Mouse (Mus musculus) cerebellum, adult 2 months (tissue): ENCODE measurements at regions not wholly inside any gene's neighbourhood (a gene's known extent, or its start where the extent isn't known, plus 50 kb on each side); places are given as distances from the start of the nearest gene placed in this dataset.

Source experiments
- DNase-seq, 2 experiments: peaks; one replicate each; pipeline ENCODE4 v3.0.0; 2021
- H3K27ac ChIP-seq: fragments of 200-500 bp; 2 replicates; pipeline ENCODE4 v1.5.1; 2012; ENCODE audit warnings: low read length, control low read depth, inconsistent platforms; ENCODE audit not compliant: insufficient read depth
- H3K27me3 ChIP-seq: fragments of 200-500 bp; 2 replicates; pipeline ENCODE4 v1.6.1; 2012; ENCODE audit warnings: inconsistent platforms, mild to moderate bottlenecking, low read length, moderate library complexity; ENCODE audit not compliant: control insufficient read depth, insufficient read depth
- H3K4me1 ChIP-seq: fragments of 200-500 bp; 2 replicates; pipeline ENCODE4 v1.6.1; 2011; ENCODE audit warnings: low read length; ENCODE audit not compliant: control insufficient read depth, insufficient read depth
- H3K4me3 ChIP-seq: fragments of 200-500 bp; replicated peaks from 2 replicates; pipeline ENCODE3; 2011; ENCODE audit warnings: mild to moderate bottlenecking, low read depth, low read length, control low read depth; ENCODE audit not compliant: insufficient read depth
- CTCF ChIP-seq: fragments of 200-500 bp; IDR thresholded peaks from 2 replicates; pipeline ENCODE4 v1.5.1; 2011; ENCODE audit warnings: low read depth, mild to moderate bottlenecking, control low read depth, low read length, moderate library complexity, borderline replicate concordance; ENCODE audit not compliant: insufficient read depth
- POLR2A ChIP-seq: fragments of 200-500 bp; IDR thresholded peaks from 2 replicates; pipeline ENCODE4 v1.6.1; 2011; ENCODE audit warnings: low read length, control low read depth, borderline replicate concordance; ENCODE audit not compliant: insufficient read depth
- WGBS: fragments of 180-500 bp; shearing (Covaris S2); methylation state at CpG from one replicate; pipeline ENCODE4 v1.1.7; 2018; 5-methylcytosine and 5-hydroxymethylcytosine counted together

DNA sequence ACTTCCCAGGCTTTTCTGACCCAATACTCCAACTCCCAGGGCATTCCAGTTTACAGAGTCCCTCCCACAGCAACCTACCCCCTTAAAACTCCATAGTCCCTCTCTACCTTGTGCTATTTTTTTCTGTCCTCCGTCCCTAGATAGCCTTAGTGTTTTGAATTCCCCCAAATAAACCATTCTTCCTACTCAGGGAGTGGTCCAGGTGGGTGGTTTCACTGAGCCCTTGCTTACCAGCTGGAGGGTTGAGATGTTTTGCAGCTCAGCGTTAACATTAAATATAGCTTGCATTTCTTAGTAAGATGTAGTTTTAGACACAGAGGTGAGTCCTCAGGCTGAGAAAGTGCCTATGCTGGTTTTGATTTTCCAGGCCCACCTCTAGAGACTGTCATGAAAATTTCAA is 313.0 kb downstream of the Bmper start:
- Histone ChIP-seq H3K27ac (no peak overlapping the region), H3K27me3 (no peaks in the 10 kb centered on the region), H3K4me1 (no peaks in the 10 kb centered on the region), H3K4me3 (no peak overlapping the region)
- WGBS, result 85% methylated on average over 2 of the region's 2 CpGs
- no peak for TF ChIP-seq POLR2A
- no peak for TF ChIP-seq CTCF
- DNase-seq, result no peak

DNA sequence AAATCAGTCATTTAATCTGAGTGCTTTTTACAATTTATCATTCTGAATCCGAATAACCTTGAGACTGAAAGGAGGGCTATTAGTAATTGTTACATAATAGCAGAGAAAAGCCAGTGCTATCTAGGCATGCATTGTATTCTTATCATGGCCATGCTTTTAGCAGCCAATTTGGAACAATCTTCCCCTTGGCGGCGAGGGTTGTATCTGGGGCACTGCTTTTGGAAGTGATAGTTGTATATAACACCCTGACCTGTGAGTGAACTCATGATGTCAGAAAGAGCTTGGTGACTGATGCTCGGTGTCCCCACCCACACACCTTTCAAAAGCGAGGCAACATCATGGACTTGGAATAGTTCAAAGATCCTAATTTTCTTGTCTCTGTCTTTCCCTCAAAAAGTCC is 315.2 kb downstream of the Bmper start:
- no peak overlapping the region for H3K27ac ChIP-seq
- no peak for DNase-seq
- TF ChIP-seq CTCF (no peak), POLR2A (no peak)
- 86% methylated on average over 5 of the region's 5 CpGs for WGBS
- no peaks in the 10 kb centered on the region for H3K4me1 ChIP-seq
- H3K4me3 ChIP-seq, result no peak overlapping the region
- no peaks in the 10 kb centered on the region for H3K27me3 ChIP-seq

DNA sequence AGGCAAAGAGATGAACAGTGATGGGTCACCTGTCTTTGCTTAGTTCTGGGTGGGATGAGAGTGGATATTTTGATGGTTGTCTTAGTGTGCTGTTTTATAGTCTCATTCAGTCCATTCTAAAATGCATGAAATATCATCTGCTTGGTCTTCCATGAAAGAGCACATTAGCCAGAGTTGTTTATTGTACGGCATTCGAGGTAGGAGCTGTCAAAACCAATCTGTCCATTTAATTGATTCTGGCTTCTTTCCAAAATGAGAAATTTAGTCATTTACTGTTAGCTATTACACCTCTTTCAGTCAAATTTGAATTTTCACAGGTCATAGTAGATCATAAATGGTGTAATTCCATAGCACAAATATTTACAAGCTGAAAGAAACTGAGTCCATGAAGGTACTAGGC is 328.8 kb downstream of the Bmper start:
- TF ChIP-seq POLR2A (no peak), CTCF (no peak)
- no peak overlapping the region for H3K4me3 ChIP-seq
- H3K4me1 ChIP-seq, result no peaks in the 10 kb centered on the region
- H3K27me3 ChIP-seq, result no peaks in the 10 kb centered on the region
- no peak overlapping the region for H3K27ac ChIP-seq
- WGBS, result 12% methylated on average over 2 of the region's 2 CpGs
- DNase-seq, result no peak

DNA sequence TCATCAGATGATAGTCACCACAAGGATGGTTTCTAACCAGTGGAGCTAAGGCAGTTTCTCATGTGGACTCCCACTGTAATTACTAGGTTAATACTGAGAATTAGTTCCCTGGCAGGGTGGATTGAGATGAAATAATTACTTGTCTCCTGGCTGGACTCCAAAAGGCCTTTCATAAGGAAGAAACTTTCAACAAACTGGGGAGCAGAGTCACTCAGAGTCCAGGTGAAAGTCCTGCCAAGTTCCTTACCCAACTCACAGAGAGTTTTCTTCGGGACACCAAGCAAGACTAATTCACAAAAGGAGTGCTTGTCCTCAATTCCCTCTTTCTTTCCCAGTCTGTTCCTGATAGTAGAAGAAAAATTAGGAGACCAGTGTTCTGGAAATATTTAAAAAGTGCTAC is 330.9 kb downstream of the Bmper start:
- WGBS, result 43% methylated on average over 1 of the region's 1 CpGs

DNA sequence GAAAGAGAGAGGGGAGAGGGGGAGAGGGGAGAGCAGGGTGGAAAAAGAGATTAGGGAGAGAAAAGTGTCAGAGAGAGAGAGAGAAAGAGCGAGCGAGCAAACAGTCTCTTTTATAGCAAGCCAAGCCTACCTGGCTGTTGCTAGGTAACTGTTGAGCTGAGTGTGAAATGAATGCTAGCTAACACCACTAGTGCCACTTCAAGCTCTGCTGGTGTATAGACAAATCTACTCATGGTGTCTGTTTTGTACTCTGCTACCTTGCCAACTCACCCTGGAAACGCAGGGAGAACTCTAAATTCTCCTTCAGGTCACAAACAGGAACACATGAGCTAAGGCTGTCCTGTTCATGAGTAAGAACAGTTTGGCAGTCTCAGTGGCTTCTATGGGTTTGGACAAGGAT is 334.7 kb downstream of the Bmper start:
- Histone ChIP-seq H3K27me3 (no peaks in the 10 kb centered on the region), H3K27ac (no peak overlapping the region), H3K4me1 (no peaks in the 10 kb centered on the region), H3K4me3 (no peak overlapping the region)
- WGBS, result 71% methylated on average over 3 of the region's 3 CpGs
- DNase-seq, result no peak
- TF ChIP-seq POLR2A (no peak), CTCF (no peak)

More for the DNA sequence above, 330.9 kb downstream of the Bmper start:
- TF ChIP-seq POLR2A, result no peak
- TF ChIP-seq CTCF, result no peak
- no peak for DNase-seq
- no peak overlapping the region for H3K4me3 ChIP-seq
- no peaks in the 10 kb centered on the region for H3K4me1 ChIP-seq
- H3K27ac ChIP-seq, result no peak overlapping the region
- H3K27me3 ChIP-seq, result no peaks in the 10 kb centered on the region

DNA sequence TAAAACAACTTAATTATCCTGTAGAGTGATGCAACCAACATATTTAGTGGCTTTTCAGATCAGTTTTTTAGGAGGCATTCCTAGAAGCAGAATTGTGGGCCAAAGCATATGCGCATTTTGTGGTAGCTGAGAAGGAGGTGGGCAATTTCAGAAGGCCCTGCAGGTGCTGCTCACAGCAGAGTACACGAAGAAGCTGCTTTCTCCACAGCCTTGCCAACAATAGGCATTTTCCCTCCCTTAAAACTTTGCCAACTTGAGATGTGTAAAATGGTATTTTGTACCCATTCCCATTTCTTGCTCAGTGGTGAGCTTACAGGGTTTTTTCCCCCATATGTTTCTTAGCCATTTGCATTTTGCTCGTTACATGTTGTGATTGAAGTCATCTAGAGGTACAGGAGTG is 339.0 kb downstream of the Bmper start:
- TF ChIP-seq CTCF (no peak), POLR2A (no peak)
- WGBS, result 72% methylated on average over 3 of the region's 3 CpGs

DNA sequence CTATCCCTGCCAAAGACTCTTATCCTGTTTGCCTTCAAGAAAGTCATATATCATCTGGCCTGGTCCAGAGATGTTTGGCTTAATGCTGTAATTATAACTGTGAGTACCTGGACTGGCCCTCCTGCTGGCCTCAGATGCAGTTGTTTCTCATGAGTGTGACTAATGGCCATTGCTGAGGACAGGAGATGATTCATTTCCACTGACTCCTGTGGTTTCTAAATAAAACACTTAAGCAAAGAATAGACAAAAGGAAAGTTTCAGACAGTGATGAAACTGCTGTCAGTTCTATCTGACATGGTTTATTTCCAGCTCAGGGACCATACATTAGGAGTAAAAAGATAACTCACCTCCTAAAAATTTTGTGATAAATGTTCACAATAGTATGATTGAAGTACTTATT is 344.2 kb downstream of the Bmper start:
- no peak for DNase-seq
- H3K27me3 ChIP-seq, result no peaks in the 10 kb centered on the region
- H3K27ac ChIP-seq, result no peak overlapping the region
- H3K4me1 ChIP-seq, result no peaks in the 10 kb centered on the region
- TF ChIP-seq CTCF, result no peak
- no peak for TF ChIP-seq POLR2A
- no peak overlapping the region for H3K4me3 ChIP-seq

More for the DNA sequence above, 339.0 kb downstream of the Bmper start:
- H3K4me3 ChIP-seq, result no peak overlapping the region
- no peak overlapping the region for H3K27ac ChIP-seq
- no peak for DNase-seq
- H3K4me1 ChIP-seq, result no peaks in the 10 kb centered on the region
- no peaks in the 10 kb centered on the region for H3K27me3 ChIP-seq

DNA sequence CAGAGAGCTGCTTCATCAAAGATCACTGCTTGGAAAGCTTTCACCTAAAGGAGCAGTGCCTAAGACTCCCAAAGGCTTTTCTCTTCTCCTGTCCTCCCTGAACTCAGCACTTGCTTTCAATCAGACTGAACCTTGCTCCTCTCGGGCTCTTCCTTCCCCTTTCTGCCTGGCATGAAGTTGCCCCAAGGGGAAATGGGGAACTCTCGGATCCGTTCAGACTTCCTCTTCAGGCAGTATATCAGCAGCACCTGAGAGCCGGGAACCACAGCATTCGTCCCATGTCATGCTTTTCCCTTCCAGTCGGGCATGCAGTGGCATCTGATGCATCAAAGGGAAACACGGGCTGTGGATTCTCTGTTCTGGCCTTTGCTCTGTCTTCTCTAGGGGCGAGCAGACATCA is 347.3 kb downstream of the Bmper start:
- no peak overlapping the region for H3K27ac ChIP-seq
- TF ChIP-seq POLR2A (no peak), CTCF (no peak)
- WGBS, result 82% methylated on average over 8 of the region's 8 CpGs
- DNase-seq, result no peak
- no peaks in the 10 kb centered on the region for H3K27me3 ChIP-seq
- no peaks in the 10 kb centered on the region for H3K4me1 ChIP-seq
- H3K4me3 ChIP-seq, result no peak overlapping the region

DNA sequence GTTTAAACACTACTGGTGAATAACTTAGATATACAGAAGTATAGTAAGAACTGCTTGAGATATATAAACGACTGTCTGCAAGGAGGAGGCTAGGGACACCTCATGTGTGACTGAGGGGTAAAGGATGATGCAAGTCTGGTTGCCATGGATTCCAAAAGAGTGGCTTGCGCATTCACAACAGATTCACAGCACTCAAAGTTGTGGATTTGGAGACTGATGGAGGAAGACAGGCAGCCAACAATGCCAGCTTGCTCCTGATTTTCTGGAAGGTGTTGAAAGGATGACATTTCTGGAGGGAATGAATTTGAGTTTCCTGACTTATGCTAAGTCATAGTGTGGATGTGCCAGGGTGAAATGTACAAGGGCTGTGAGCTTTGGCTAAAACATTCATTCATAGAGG is 353.4 kb downstream of the Bmper start:
- Histone ChIP-seq H3K4me1 (peaks cover 4% of the 10 kb centered on the region; the same call in 1 of the 2 replicates), H3K4me3 (no peak overlapping the region), H3K27me3 (no peaks in the 10 kb centered on the region), H3K27ac (no peak overlapping the region)
- DNase-seq, result no peak
- TF ChIP-seq POLR2A, result no peak
- no peak for TF ChIP-seq CTCF
- 93% methylated on average over 2 of the region's 2 CpGs for WGBS

DNA sequence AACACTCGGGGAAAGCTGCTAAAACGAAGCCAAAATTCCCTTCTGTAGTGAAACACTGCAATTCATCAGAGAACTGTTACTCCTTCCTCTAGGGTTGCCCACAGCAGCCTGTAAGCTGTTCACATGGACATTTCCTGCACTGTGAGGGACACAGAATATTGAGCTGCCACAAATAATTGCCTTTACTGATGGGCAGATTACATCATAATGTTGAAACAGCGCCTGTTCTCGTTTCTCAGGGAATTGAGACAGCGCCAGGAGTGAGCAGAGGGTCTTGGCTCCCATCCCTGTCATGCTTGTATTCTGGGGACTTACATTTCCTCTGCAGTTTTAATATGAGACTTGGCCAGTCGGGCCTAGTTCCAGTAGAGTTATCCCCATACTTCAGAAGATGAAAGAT is 357.3 kb downstream of the Bmper start:
- peaks cover 9% of the 10 kb centered on the region; the same call in 1 of the 2 replicates for H3K4me1 ChIP-seq
- H3K27ac ChIP-seq, result no peak overlapping the region
- no peak for TF ChIP-seq CTCF
- TF ChIP-seq POLR2A, result no peak
- 72% methylated on average over 6 of the region's 6 CpGs for WGBS
- DNase-seq, result peak; percentile 13 to 26
- no peaks in the 10 kb centered on the region for H3K27me3 ChIP-seq
- no peak overlapping the region for H3K4me3 ChIP-seq
